Mouse (Mus musculus): ENCODE data around the gene Il2rb. TPM values are rescaled to one million over a fixed set of nuclear protein-coding genes. Genes with fewer than 3 reads are reported as not detected.

Gene Il2rb
- total RNA-seq, 1 experiment from 2014 or later, result 5.7 TPM

- ATAC-seq (ENCODE audit: extremely low read depth, insufficient number of reproducible peaks, low FRiP score, poor library complexity, severe bottlenecking), result no peak
Observed at GRCm38 (mm10) chr15:78457193-78457592, 37.9 kb downstream of the Il2rb start.

- no peak for ATAC-seq (ENCODE audit: extremely low read depth, insufficient number of reproducible peaks, low FRiP score, poor library complexity, severe bottlenecking)
Observed at GRCm38 (mm10) chr15:78456051-78456450, 39.0 kb downstream of the Il2rb start.

- no peak for ATAC-seq (ENCODE audit: extremely low read depth, insufficient number of reproducible peaks, low FRiP score, poor library complexity, severe bottlenecking)
Observed at GRCm38 (mm10) chr15:78455168-78455567, 39.9 kb downstream of the Il2rb start.

GRCm38 (mm10) chr15:78452929-78453328, 42.1 kb downstream of the Il2rb start:
- ATAC-seq (ENCODE audit: extremely low read depth, insufficient number of reproducible peaks, low FRiP score, poor library complexity, severe bottlenecking), result no peak

- no peak for ATAC-seq (ENCODE audit: extremely low read depth, insufficient number of reproducible peaks, low FRiP score, poor library complexity, severe bottlenecking)
Observed at GRCm38 (mm10) chr15:78451201-78451600, 43.9 kb downstream of the Il2rb start.

- no peak for ATAC-seq (ENCODE audit: extremely low read depth, insufficient number of reproducible peaks, low FRiP score, poor library complexity, severe bottlenecking)
Observed at GRCm38 (mm10) chr15:78450419-78450768, 44.7 kb downstream of the Il2rb start.

- ATAC-seq (ENCODE audit: extremely low read depth, insufficient number of reproducible peaks, low FRiP score, poor library complexity, severe bottlenecking), result peak; percentile 45
Observed at GRCm38 (mm10) chr15:78449694-78450418, 45.2 kb downstream of the Il2rb start.

GRCm38 (mm10) chr15:78449131-78449530, 45.9 kb downstream of the Il2rb start:
- no peak for ATAC-seq (ENCODE audit: extremely low read depth, insufficient number of reproducible peaks, low FRiP score, poor library complexity, severe bottlenecking)

- peak; percentile 59 for ATAC-seq (ENCODE audit: extremely low read depth, insufficient number of reproducible peaks, low FRiP score, poor library complexity, severe bottlenecking)
Observed at GRCm38 (mm10) chr15:78447746-78448535, 47.1 kb downstream of the Il2rb start.

- no peak for ATAC-seq (ENCODE audit: extremely low read depth, insufficient number of reproducible peaks, low FRiP score, poor library complexity, severe bottlenecking)
Observed at GRCm38 (mm10) chr15:78447121-78447520, 48.0 kb downstream of the Il2rb start.

GRCm38 (mm10) chr15:78443857-78444256, 51.2 kb downstream of the Il2rb start:
- no peak for ATAC-seq (ENCODE audit: extremely low read depth, insufficient number of reproducible peaks, low FRiP score, poor library complexity, severe bottlenecking)

GRCm38 (mm10) chr15:78442231-78442630, 52.8 kb downstream of the Il2rb start:
- ATAC-seq (ENCODE audit: extremely low read depth, insufficient number of reproducible peaks, low FRiP score, poor library complexity, severe bottlenecking), result no peak

- no peak for ATAC-seq (ENCODE audit: extremely low read depth, insufficient number of reproducible peaks, low FRiP score, poor library complexity, severe bottlenecking)
Observed at GRCm38 (mm10) chr15:78438973-78439372, 56.1 kb downstream of the Il2rb start.

- no peak for ATAC-seq (ENCODE audit: extremely low read depth, insufficient number of reproducible peaks, low FRiP score, poor library complexity, severe bottlenecking)
Observed at GRCm38 (mm10) chr15:78438505-78438904, 56.6 kb downstream of the Il2rb start.

- ATAC-seq (ENCODE audit: extremely low read depth, insufficient number of reproducible peaks, low FRiP score, poor library complexity, severe bottlenecking), result no peak
Observed at GRCm38 (mm10) chr15:78438018-78438394, 57.1 kb downstream of the Il2rb start.

- ATAC-seq (ENCODE audit: extremely low read depth, insufficient number of reproducible peaks, low FRiP score, poor library complexity, severe bottlenecking), result no peak
Observed at GRCm38 (mm10) chr15:78437237-78438017, 57.6 kb downstream of the Il2rb start.

GRCm38 (mm10) chr15:78436380-78437192, 58.5 kb downstream of the Il2rb start:
- ATAC-seq (ENCODE audit: extremely low read depth, insufficient number of reproducible peaks, low FRiP score, poor library complexity, severe bottlenecking), result no peak

GRCm38 (mm10) chr15:78435681-78436080, 59.4 kb downstream of the Il2rb start:
- no peak for ATAC-seq (ENCODE audit: extremely low read depth, insufficient number of reproducible peaks, low FRiP score, poor library complexity, severe bottlenecking)

All from neutrophil, adult 5-6 weeks (primary cell).